Mouse (Mus musculus) thymus, adult 2 months (tissue): ENCODE measurements around the gene Tmem211.

Experiments used
- CTCF ChIP-seq: fragments of 200-500 bp; IDR thresholded peaks from 2 replicates; pipeline ENCODE4 v1.5.1; 2012; ENCODE audit warnings: mild to moderate bottlenecking, control low read depth, low read length, moderate library complexity, borderline replicate concordance; ENCODE audit not compliant: control insufficient read depth, poor library complexity, insufficient read depth; ENCODE audit errors: extremely low read depth
- POLR2A ChIP-seq: fragments of 200-500 bp; IDR thresholded peaks from 2 replicates; pipeline ENCODE4 v1.6.1; 2012; ENCODE audit warnings: mild to moderate bottlenecking, low read length, control low read depth, moderate library complexity; ENCODE audit not compliant: control insufficient read depth, poor library complexity, insufficient read depth; ENCODE audit errors: extremely low read depth

DNA sequence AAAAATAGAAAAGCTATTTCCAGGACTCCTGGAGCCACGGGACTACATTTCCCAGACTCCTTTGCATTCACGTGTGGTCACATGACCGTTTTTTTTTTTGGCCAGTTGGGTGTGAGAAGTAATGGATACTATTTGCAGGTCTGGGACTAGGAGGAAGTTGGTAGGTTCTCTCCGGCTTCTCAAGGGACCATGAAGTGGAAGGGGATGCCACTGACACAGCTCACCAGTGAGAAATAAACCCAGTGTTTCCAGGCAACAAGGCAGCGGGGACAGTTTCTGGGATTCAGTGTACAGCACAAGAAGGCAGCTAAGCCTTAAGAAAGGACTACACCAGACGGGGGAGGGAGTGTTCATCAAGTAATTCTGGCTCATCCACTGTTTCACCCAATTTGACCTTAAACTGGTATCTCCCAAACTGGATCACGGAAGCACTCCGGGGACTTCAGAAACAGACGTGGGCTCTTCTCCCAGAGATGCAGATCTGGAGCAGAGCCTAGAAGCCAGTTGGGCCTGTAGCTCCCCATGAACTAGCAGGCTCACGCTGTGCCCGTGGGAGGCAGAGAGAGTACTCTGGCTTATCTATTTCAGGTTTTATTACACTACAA is 44.6 kb downstream of the Tmem211 start:
- TF ChIP-seq POLR2A: no peak
- TF ChIP-seq CTCF: no peak
